Mouse (Mus musculus) heart, adult 2 months (tissue): ENCODE measurements around the gene Trpm8. TPM values are rescaled to one million over a fixed set of nuclear protein-coding genes. Genes with fewer than 3 reads are reported as not detected.

Experiments used
- DNase-seq, 2 experiments: peaks; one replicate each; pipeline ENCODE4 v3.0.0; 2021
- H3K27ac ChIP-seq: fragments of 200-600 bp; 2 replicates; pipeline ENCODE4 v1.8.1; 2022
- H3K27me3 ChIP-seq: fragments of 200-500 bp; 2 replicates; pipeline ENCODE4 v1.6.1; 2012; ENCODE audit warnings: mild to moderate bottlenecking, low read length, inconsistent platforms, mixed read lengths; ENCODE audit not compliant: control insufficient read depth, insufficient read depth
- H3K36me3 ChIP-seq: fragments of 200-500 bp; 2 replicates; pipeline ENCODE4 v1.6.1; 2012; ENCODE audit warnings: low read length, inconsistent platforms; ENCODE audit not compliant: control insufficient read depth, insufficient read depth
- H3K4me1 ChIP-seq: fragments of 200-500 bp; 2 replicates; pipeline ENCODE4 v1.6.1; 2011; ENCODE audit warnings: low read length; ENCODE audit not compliant: control insufficient read depth, insufficient read depth
- H3K4me3 ChIP-seq: fragments of 200-600 bp; 2 replicates; pipeline ENCODE4 v1.8.1; 2022
- H3K79me2 ChIP-seq: fragments of 200-500 bp; replicated peaks from 2 replicates; pipeline ENCODE4 v1.6.1; 2012; ENCODE audit warnings: mild to moderate bottlenecking, inconsistent platforms, low read length, moderate library complexity, mixed read lengths; ENCODE audit not compliant: control insufficient read depth, insufficient read depth
- H3K9ac ChIP-seq: fragments of 200-500 bp; 2 replicates; pipeline ENCODE4 v1.6.1; 2012; ENCODE audit warnings: low read depth, mild to moderate bottlenecking, control low read depth, inconsistent platforms, low read length, mixed read lengths
- CTCF ChIP-seq: fragments of 200-600 bp; IDR thresholded peaks from 2 replicates; pipeline ENCODE4 v1.8.1; 2022; ENCODE audit warnings: antibody characterized with exemption, mild to moderate bottlenecking, moderate library complexity
- EP300 ChIP-seq: fragments of 200-500 bp; IDR thresholded peaks from 2 replicates; pipeline ENCODE4 v1.6.1; 2011; ENCODE audit warnings: low read depth, low read length, control low read depth; ENCODE audit not compliant: insufficient read depth
- POLR2A ChIP-seq: fragments of 200-500 bp; IDR thresholded peaks from 2 replicates; pipeline ENCODE4 v1.6.1; 2011; ENCODE audit warnings: mild to moderate bottlenecking, low read depth, low read length, control low read depth; ENCODE audit not compliant: insufficient read depth
- WGBS: fragments of 180-500 bp; shearing (Covaris S2); methylation state at CpG from one replicate; pipeline ENCODE4 v1.1.7; 2018; 5-methylcytosine and 5-hydroxymethylcytosine counted together
- intact Hi-C: fragments of 180-260 bp; cut with DNase I; formaldehyde crosslinking; loops from one replicate; pipeline ENCODE4 v1.15.1; 2025
- polyA plus RNA-seq: library from polyadenylated mRNA; depleted of rRNA; stranded (reverse); fragments of >200 nt; gene quantifications from 2 replicates; pipeline ENCODE4 v1.2.3, GENCODE M21; 2012
- total RNA-seq, 2 experiments: library from RNA; stranded (reverse); gene quantifications; 2 replicates each; pipeline ENCODE4 v1.2.3; 2021

Gene Trpm8
- total and polyA plus RNA-seq, 3 experiments: not detected

- Histone ChIP-seq H3K27ac (no peak overlapping the region), H3K4me3 (no peak overlapping the region), H3K79me2 (no peaks in the 10 kb centered on the region), H3K27me3 (no peaks in the 10 kb centered on the region), H3K9ac (no peak overlapping the region), H3K4me1 (no peaks in the 10 kb centered on the region), H3K36me3 (no peaks in the 10 kb centered on the region)
- TF ChIP-seq EP300: no peak
- TF ChIP-seq POLR2A: no peak
- TF ChIP-seq CTCF: no peak
- intact Hi-C loops: loop anchor here (10.0 kb wide), 1 partner anchor 282 kb away; the partner anchor contains the start of gene Usp40
- no peak for DNase-seq
- 69% methylated on average over 13 of the region's 13 CpGs for WGBS
Observed at GRCm38 (mm10) chr1:88286887-88287696, 9.6 kb downstream of the Trpm8 start.

GRCm38 (mm10) chr1:88287697-88287980, 10.2 kb downstream of the Trpm8 start:
- TF ChIP-seq EP300: no peak
- 0 out of 2 replicates have a peak, but pooled peaks have one; percentile 99 for TF ChIP-seq CTCF
- intact Hi-C loops: loop anchor here (10.0 kb wide), 1 partner anchor 283 kb away; the partner anchor contains the start of gene Usp40
- Histone ChIP-seq H3K9ac (no peak overlapping the region), H3K4me3 (no peak overlapping the region), H3K4me1 (no peaks in the 10 kb centered on the region), H3K36me3 (no peaks in the 10 kb centered on the region), H3K27me3 (no peaks in the 10 kb centered on the region), H3K79me2 (no peaks in the 10 kb centered on the region), H3K27ac (no peak overlapping the region)
- WGBS: 30% methylated on average over 5 of the region's 5 CpGs
- DNase-seq: peak in 1 of 2 experiments; percentile 71

GRCm38 (mm10) chr1:88288056-88288788, 10.8 kb downstream of the Trpm8 start:
- H3K27me3 ChIP-seq: no peaks in the 10 kb centered on the region
- no peak overlapping the region for H3K27ac ChIP-seq
- H3K9ac ChIP-seq: no peak overlapping the region
- H3K4me1 ChIP-seq: no peaks in the 10 kb centered on the region
- WGBS: 28% methylated on average over 3 of the region's 3 CpGs
- no peaks in the 10 kb centered on the region for H3K79me2 ChIP-seq
- H3K36me3 ChIP-seq: no peaks in the 10 kb centered on the region
- H3K4me3 ChIP-seq: no peak overlapping the region
- TF ChIP-seq POLR2A: no peak
- TF ChIP-seq CTCF: no peak
- TF ChIP-seq EP300: no peak
- intact Hi-C loops: loop anchor here (10.0 kb wide), 1 partner anchor 283 kb away; the partner anchor contains the start of gene Usp40
- DNase-seq: no peak

GRCm38 (mm10) chr1:88288789-88289127, 11.3 kb downstream of the Trpm8 start:
- no peak overlapping the region for H3K4me3 ChIP-seq
- no peak overlapping the region for H3K9ac ChIP-seq
- intact Hi-C loops: loop anchor here (10.0 kb wide), 1 partner anchor 284 kb away; the partner anchor contains the start of gene Usp40
- H3K79me2 ChIP-seq: no peaks in the 10 kb centered on the region
- no peaks in the 10 kb centered on the region for H3K27me3 ChIP-seq
- no peak overlapping the region for H3K27ac ChIP-seq
- TF ChIP-seq CTCF: no peak
- TF ChIP-seq EP300: no peak
- TF ChIP-seq POLR2A: no peak
- no peak for DNase-seq
- no peaks in the 10 kb centered on the region for H3K4me1 ChIP-seq
- no peaks in the 10 kb centered on the region for H3K36me3 ChIP-seq
- 62% methylated on average over 3 of the region's 3 CpGs for WGBS

GRCm38 (mm10) chr1:88289152-88289551, 11.7 kb downstream of the Trpm8 start:
- Histone ChIP-seq H3K36me3 (no peaks in the 10 kb centered on the region), H3K27ac (no peak overlapping the region), H3K4me1 (no peaks in the 10 kb centered on the region), H3K9ac (no peak overlapping the region), H3K4me3 (no peak overlapping the region), H3K79me2 (no peaks in the 10 kb centered on the region), H3K27me3 (no peaks in the 10 kb centered on the region)
- DNase-seq: no peak
- intact Hi-C loops: loop anchor here (10.0 kb wide), 1 partner anchor 284 kb away; the partner anchor contains the start of gene Usp40
- TF ChIP-seq EP300 (no peak), CTCF (no peak), POLR2A (no peak)
- 43% methylated on average over 2 of the region's 2 CpGs for WGBS

- Histone ChIP-seq H3K79me2 (no peaks in the 10 kb centered on the region), H3K4me3 (no peak overlapping the region), H3K27ac (no peak overlapping the region), H3K27me3 (no peaks in the 10 kb centered on the region), H3K36me3 (no peaks in the 10 kb centered on the region), H3K4me1 (no peaks in the 10 kb centered on the region), H3K9ac (no peak overlapping the region)
- 34% methylated on average over 4 of the region's 4 CpGs for WGBS
- TF ChIP-seq POLR2A (no peak), CTCF (peak; percentile 76)
- DNase-seq: peak in 1 of 2 experiments; percentile 50
- intact Hi-C loops: loop anchor here (10.0 kb wide), 1 partner anchor 285 kb away; the partner anchor contains the start of gene Usp40
Observed at GRCm38 (mm10) chr1:88289917-88290316, 12.5 kb downstream of the Trpm8 start.
